Mouse (Mus musculus) cortical plate, adult 2 months (tissue): ENCODE results near the gene Fam117a.

Source experiments
- CTCF ChIP-seq: fragments of 200-500 bp; IDR thresholded peaks from 2 replicates; pipeline ENCODE4 v1.5.1; 2011; ENCODE audit warnings: mild to moderate bottlenecking, control low read depth, low read length; ENCODE audit not compliant: insufficient read depth; ENCODE audit errors: extremely low read depth
- POLR2A ChIP-seq: fragments of 200-500 bp; IDR thresholded peaks from 2 replicates; pipeline ENCODE4 v1.6.1; 2011; ENCODE audit warnings: mild to moderate bottlenecking, low read length, control low read depth; ENCODE audit not compliant: insufficient read depth; ENCODE audit errors: extremely low read depth

DNA sequence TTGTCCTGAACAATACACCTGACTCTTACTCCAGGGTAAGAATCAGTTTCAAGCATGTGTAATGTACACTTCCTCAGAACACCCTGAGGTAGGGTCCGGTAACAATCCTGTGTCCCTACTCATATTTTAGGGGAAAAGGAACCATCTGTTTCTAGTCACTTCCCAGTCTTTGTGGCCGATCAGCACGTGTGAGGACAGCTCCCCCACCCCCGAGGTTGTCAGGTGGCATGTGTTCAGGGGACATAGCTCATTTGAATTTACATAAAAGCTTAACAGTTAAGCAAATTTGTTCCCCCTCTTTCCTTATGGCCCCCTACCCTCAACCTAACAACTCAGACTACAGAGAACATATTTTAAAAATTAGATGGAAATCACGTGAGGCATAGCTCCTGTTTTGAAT lies 3.8 kb downstream of the Fam117a start:
- TF ChIP-seq CTCF (no peak), POLR2A (no peak)
